Mouse (Mus musculus) lung, adult 2 months (tissue): Measurements from ENCODE around the gene Nr4a1. TPM values are rescaled to one million over a fixed set of nuclear protein-coding genes. Genes with fewer than 3 reads are reported as not detected.
A peak's percentile ranks its signal among the peaks of the same experiment; 100 is the strongest.

Experiments
- DNase-seq: peaks from one replicate; pipeline ENCODE4 v3.0.0; 2022
- H3K4me1 ChIP-seq: fragments of 200-500 bp; 2 replicates; pipeline ENCODE4 v1.6.1; 2011; ENCODE audit warnings: low read length; ENCODE audit not compliant: control insufficient read depth, insufficient read depth
- H3K4me3 ChIP-seq: fragments of 200-500 bp; replicated peaks from 2 replicates; pipeline ENCODE3; 2011; ENCODE audit warnings: low read depth, mild to moderate bottlenecking, control low read depth, low read length; ENCODE audit errors: extremely low read depth
- CTCF ChIP-seq: fragments of 200-500 bp; IDR thresholded peaks from 2 replicates; pipeline ENCODE4 v1.5.1; 2011; ENCODE audit warnings: mild to moderate bottlenecking, low read length, control low read depth; ENCODE audit not compliant: insufficient read depth
- POLR2A ChIP-seq: fragments of 200-500 bp; IDR thresholded peaks from 2 replicates; pipeline ENCODE4 v1.6.1; 2011; ENCODE audit warnings: low read depth, mild to moderate bottlenecking, control low read depth, low read length, borderline replicate concordance; ENCODE audit errors: extremely low read depth
- WGBS: fragments of 180-500 bp; shearing (Covaris S2); methylation state at CpG from one replicate; pipeline ENCODE4 v1.1.7; 2018; 5-methylcytosine and 5-hydroxymethylcytosine counted together
- polyA plus RNA-seq: library from polyadenylated mRNA; depleted of rRNA; stranded (reverse); fragments of >200 nt; gene quantifications from 2 replicates; pipeline ENCODE4 v1.2.3, GENCODE M21; 2012

Nr4a1 gene
- polyA plus RNA-seq, 1 experiment: 40.0 TPM

DNA sequence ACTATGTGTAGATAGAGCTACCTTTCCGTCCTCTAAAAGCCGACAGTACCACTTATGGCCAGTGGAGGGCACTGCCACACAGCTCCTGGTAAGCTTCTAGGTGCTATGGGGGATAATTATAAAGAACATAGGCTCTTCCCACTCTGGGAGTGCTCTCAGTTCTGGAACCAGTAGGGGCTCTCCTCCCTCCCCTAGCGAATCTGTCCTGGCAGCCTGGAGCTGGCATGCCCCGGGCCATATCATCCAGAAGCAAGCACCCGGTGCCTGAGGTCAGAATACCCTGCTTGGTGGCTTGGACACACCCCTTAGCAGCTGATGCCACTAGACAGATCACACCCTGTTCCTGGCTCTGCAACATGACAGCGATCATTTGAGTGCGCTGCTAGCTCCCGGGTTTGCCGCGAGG is 13.3 kb upstream of the Nr4a1 start:
- H3K4me1 ChIP-seq: peaks cover 9% of the 10 kb centered on the region
- 2% methylated on average over 10 of the region's 10 CpGs for WGBS
- TF ChIP-seq CTCF (peak; percentile 90), POLR2A (no peak)
- peak; percentile 86 for DNase-seq
- H3K4me3 ChIP-seq: peak overlapping the region; percentile 29

DNA sequence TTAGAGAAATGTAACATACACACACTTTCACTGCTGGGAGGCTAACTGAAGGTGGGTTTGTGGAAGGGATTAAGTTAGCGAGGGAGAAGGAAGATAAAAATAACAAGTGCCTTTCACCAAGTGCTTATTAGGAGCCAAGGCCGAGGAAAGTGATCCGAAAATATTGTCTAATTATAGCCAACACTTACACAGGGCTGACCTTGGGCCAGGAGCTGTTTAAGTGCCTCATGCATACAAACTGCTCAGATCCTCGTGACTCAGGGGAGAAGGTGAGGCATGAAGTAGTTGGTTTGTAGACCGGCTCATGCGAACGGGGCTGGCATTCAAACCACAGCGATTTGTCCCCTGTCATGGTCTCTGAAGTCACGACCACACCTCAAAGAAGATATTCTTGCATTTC is 12.8 kb upstream of the Nr4a1 start:
- WGBS: 28% methylated on average over 9 of the region's 9 CpGs
- Histone ChIP-seq H3K4me1 (peaks cover 7% of the 10 kb centered on the region), H3K4me3 (no peak overlapping the region)
- TF ChIP-seq CTCF: no peak
- no peak for TF ChIP-seq POLR2A
- no peak for DNase-seq

DNA sequence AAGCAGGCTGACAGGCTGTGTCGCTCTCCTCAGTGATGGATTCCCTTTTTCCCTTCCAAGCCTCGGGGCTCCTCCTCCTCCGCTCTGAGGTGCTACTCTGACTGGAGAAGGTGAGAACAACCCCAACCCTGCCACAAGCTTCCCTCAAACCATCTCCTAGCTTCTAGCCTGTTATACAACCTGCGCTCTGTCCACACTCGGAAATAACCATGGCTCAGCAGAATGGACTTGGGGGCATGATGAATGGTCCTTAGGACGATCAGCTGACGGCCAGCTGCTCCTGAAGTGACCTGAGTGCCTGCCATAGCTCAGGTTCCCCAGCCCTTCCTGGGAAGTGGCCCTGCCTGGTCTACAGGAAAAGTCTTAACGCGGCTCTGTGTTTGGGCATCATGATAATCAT is 12.2 kb upstream of the Nr4a1 start:
- H3K4me1 ChIP-seq: peaks cover 8% of the 10 kb centered on the region
- no peak for TF ChIP-seq CTCF
- TF ChIP-seq POLR2A: no peak

DNA sequence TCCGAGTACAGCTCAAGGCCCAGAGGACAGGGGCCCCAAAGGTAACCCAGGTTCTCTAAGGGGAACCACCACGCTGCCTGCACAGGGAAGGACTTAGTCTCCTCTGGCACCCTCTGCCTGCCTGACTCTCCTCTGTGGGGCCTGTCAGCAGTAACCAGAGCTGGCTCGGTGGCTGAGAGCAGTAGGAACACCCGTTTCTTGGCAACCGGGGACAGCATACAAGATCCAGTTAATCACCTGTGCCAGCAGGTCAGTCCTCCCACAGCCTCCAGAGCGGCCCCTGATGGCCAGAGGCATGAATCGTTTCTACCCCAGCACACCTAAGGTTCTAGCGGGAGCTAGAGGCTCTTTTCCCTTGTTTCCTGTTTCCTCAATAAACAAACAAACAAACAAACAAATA is 11.4 kb upstream of the Nr4a1 start:
- Histone ChIP-seq H3K4me3 (no peak overlapping the region), H3K4me1 (peaks cover 10% of the 10 kb centered on the region)
- DNase-seq: no peak
- TF ChIP-seq POLR2A (no peak), CTCF (peak; percentile 46; the same call in 1 of the 2 replicates)
- WGBS: 39% methylated on average over 8 of the region's 8 CpGs

More for the DNA sequence above, 12.2 kb upstream of the Nr4a1 start:
- DNase-seq: no peak
- H3K4me3 ChIP-seq: no peak overlapping the region
- WGBS: 55% methylated on average over 9 of the region's 9 CpGs

DNA sequence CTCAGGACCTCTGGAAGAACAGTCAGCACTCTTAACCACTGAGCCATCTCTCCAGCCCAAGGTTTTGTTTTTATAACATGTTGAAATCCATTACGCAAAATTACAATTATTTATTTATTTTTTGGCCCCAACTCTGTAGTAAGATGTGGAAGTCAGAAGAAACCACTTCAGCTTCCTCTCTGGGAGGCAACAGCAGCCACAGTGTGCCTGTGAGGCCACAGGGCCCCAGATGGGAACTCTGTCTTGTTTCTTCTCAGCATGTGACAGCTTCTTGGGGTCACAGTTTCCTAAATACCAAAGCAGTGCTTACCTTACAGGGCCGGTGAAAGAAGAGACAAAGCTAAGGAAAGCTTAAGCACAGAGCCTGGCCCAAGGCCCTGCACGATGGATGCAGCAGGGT is 10.1 kb upstream of the Nr4a1 start:
- Histone ChIP-seq H3K4me1 (peaks cover 10% of the 10 kb centered on the region), H3K4me3 (no peak overlapping the region)
- DNase-seq: no peak
- TF ChIP-seq POLR2A (no peak), CTCF (no peak)
- 59% methylated on average over 3 of the region's 3 CpGs for WGBS

DNA sequence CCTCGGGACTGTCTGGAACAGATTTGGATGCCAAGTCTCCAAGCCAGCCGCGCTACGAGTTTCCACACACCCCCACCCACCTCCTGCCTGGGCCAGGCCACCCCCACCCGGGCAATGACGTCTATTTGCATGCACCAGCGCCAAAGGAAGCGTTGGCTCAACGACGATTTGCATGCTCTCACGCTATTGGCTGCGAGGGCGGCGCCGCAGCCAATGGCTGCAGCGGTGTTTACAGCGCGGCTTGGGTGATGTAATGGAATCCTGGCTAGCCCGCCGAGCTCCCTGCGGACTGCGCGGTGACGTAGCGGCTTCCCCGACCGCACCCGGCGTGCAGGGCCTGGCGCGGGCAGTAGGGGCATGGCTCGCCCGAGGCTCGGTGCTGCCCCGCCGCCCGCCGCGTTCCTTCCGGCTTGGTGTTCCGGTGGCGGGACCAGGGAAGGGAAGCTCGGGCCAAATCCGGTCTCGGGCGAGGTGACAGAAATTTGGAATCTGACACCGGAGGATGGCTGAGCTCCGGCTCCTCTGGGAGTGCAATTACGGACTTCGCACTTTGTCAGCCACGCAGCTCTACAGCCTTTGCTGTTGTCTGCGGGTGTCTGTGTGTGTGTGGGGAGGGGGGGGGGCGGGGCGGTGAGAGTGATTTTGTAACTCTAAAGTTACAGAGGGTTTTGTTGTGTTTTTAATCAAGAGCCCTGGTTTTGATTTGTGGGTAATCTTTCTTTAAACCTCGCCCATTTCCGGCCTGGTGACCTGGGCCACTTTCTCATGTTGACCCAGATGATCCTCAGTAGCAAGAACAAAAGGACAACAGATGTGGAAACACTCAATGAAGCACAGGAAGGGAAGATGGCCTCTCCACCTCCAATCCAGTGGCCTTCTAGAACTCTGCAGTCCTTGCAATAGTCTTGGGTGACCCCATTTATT is 7.6 kb upstream of the Nr4a1 start:
- DNase-seq: peak; percentile 94
- H3K4me1 ChIP-seq: peaks cover 3% of the 10 kb centered on the region; the same call in 1 of the 2 replicates
- no peak for TF ChIP-seq CTCF
- peak; percentile 74 for TF ChIP-seq POLR2A
- WGBS: 1% methylated on average over 56 of the region's 56 CpGs
- peak overlapping the region; percentile 67 for H3K4me3 ChIP-seq

DNA sequence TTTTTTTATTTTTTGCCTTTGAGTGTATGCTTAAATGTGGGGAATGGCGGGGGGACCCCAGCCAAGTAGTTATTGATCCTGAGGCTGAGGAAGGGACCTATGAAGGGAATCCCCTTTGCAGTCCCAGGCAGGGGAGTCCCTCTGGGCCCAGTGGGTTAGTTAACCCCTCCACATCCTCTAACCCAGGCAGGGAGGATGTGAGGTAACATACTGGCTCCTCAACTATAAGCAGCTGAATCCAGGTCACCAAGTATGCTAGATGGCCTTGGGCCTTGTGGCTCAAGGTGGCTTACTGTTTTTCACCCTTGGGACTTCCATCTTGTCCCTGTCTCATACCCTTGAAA is 6.9 kb upstream of the Nr4a1 start:
- H3K4me1 ChIP-seq: peaks cover 3% of the 10 kb centered on the region; the same call in 1 of the 2 replicates
- DNase-seq: no peak
- no peak for TF ChIP-seq POLR2A
- TF ChIP-seq CTCF: no peak
- WGBS: 89% methylated on average over 1 of the region's 1 CpGs
- no peak overlapping the region for H3K4me3 ChIP-seq

DNA sequence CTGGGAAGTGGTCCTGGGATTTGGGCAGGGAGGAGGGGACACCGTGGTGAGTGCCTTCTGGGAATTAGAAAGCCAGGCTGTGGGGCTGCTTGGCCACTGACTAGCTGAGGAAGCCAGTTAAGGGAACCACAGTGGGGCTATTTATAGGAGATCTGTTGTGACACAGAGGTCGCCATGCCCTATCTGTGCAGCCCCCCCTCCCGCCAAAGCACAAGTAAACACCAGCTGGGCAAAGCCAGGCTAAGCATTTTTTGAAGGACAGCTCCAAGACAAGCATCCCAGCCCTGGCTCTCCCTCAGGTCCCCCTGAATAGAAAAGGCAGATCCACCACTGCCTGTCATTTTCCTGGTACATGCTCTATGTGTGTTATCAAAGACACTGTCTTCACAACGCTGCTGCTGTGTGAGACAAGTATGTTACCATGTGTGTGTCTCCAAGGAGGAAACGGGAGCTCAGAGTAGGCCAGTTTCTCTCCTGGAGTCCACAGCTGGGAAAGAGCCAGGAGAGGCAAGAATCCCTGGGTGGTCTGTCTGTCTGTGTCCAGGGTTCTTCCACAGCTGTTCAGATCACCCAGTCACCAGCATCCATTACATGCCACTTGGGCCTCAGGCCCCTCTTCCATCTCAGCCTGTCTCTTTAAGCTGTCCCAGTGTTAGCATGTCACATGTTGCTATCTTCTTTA is 5.9 kb upstream of the Nr4a1 start:
- no peak overlapping the region for H3K4me3 ChIP-seq
- WGBS: 46% methylated on average over 5 of the region's 5 CpGs
- DNase-seq: no peak
- TF ChIP-seq CTCF (no peak), POLR2A (no peak)
- H3K4me1 ChIP-seq: peaks cover 3% of the 10 kb centered on the region; the same call in 1 of the 2 replicates

DNA sequence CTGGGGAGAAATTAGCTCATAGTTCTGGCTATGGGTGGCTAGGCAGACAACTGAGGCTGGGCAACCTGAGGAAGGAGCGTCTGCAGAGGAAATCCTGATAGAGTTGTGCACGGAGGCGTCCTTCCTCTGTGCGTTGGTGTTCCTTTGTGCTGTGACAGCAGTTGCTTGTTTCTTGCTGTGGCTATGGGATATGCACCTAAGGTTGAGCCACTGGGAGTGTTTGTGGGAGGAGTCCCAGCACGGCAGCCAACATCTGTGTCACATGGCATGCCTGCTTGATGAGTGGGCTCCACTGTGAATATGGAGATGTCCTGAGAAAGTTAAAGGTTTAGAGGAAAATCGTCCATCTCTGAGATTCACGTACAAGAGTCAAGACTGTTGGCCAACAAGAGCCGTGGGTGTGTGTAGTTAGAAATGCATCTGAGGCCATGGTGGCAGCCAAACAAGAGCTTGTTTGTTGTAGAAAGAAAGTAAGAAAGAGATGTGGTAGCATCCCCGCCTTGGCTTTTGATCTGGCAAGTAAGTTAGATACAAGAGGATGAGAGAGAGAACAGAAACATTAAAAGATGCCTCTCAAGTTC is 3.8 kb upstream of the Nr4a1 start:
- peaks cover 6% of the 10 kb centered on the region for H3K4me1 ChIP-seq
- TF ChIP-seq CTCF (no peak), POLR2A (no peak)
- no peak for DNase-seq
- no peak overlapping the region for H3K4me3 ChIP-seq
- WGBS: 58% methylated on average over 9 of the region's 9 CpGs

DNA sequence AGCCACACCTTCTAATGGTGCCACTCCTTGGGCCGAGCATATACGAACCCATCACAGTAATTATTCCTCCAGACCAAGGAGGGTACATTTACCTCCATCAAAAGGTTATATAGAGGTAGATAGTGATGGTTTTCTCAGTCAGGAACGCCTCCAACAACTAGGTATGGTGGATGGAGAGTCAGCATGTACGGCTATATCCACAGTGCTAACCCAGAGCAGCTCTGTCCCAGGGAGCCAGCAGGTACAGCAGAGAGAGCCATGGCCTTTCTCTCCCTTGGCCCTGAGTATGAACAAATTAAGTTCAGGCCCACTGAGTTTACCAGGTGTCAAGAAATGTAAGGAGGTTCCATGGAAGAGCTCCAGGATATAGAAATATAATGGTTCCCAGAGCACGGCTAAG is 2.1 kb upstream of the Nr4a1 start:
- DNase-seq: no peak
- WGBS: 95% methylated on average over 5 of the region's 5 CpGs
- Histone ChIP-seq H3K4me3 (no peak overlapping the region), H3K4me1 (peaks cover 4% of the 10 kb centered on the region)
- TF ChIP-seq CTCF: no peak
